Mouse (Mus musculus) inflammation-experienced regulatory T-cells (primary cell): Measurements from ENCODE around the gene Nutf2. TPM values are rescaled to one million over a fixed set of nuclear protein-coding genes. Genes with fewer than 3 reads are reported as not detected.

ENCODE experiments used
- polyA plus RNA-seq, 2 experiments: library from polyadenylated mRNA; unstranded; fragments of 100-300 nt; shearing (Covaris generic); gene quantifications; one replicate each; pipeline ENCODE4 v1.2.1; 2017

Gene Nutf2
- 10 to 100 TPM in 1 of 2 experiments, 1 to 10 TPM in 1; 9.7 to 15.3 TPM for polyA plus RNA-seq

GRCm38 (mm10) chr8:105860143-105860981, at the start of gene Nutf2:
Nutf2 (plus strand) TSS chr8:105860580.

GRCm38 (mm10) chr8:105826861-105827848, 33.2 kb upstream of the Nutf2 start, which contains the start of the genes Ranbp10 and Tsnaxip1:
Ranbp10 (minus strand) TSS chr8:105827350.
Tsnaxip1 (plus strand) TSS chr8:105827731.

GRCm38 (mm10) chr8:105853178-105853577, 7.2 kb upstream of the Nutf2 start, which contains the start of gene Cenpt:
Cenpt (minus strand) TSS chr8:105853278.

DNA sequence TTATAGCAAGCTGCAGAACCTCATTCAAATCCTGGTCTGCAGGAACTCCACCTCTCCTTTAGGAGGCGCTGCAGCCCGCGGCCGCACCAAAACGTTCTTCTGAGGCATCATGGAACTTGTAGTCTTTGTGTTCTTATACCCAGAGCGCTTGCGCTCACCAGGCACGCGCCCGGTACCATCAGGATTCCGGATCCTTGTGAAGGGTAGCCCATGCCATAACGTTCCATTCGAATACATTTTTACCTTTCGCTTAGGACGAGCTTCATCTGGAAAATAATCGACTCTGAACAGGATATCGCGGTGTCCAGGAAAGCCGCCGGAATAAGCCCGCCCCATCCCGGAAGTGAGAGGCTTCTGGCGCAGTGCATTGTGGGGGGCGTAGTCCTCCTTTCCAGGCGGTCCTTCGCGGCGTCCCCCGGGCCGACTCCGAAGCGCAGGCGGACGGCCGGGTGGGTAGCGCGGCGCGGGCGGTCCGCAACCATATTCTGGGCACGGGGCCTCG, 5.6 kb upstream of the Nutf2 start, which contains the start of gene Thap11:
TSS of gene Thap11 (plus strand) at position 418 of the 502 bp plus-strand sequence.

GRCm38 (mm10) chr8:105880754-105881520, 20.6 kb downstream of the Nutf2 start, which contains the start of gene Edc4:
Edc4 (plus strand) TSS chr8:105880881.

DNA sequence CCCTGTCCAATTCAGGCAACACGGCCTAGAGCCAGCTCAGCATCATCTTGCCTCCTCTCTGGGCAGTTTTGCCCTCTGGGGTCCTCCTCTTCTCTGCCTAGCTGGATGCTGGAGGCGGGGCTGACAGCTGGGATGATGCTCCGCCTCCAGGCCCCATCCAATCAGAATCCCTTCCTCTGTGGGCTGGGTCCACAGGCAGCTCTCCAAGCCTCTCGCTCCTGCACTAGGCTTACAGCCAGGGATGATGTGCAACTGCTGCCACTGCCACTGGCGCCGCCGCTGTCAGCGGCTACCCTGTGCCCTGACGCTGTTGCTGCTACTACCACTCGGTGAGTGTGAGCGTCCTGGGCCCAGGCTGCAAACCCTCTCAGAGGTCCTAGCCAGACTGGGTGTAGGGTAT, 33.0 kb downstream of the Nutf2 start, which contains the start of gene Nrn1l:
TSS of gene Nrn1l (plus strand) at position 229 of the 400 bp plus-strand sequence.

DNA sequence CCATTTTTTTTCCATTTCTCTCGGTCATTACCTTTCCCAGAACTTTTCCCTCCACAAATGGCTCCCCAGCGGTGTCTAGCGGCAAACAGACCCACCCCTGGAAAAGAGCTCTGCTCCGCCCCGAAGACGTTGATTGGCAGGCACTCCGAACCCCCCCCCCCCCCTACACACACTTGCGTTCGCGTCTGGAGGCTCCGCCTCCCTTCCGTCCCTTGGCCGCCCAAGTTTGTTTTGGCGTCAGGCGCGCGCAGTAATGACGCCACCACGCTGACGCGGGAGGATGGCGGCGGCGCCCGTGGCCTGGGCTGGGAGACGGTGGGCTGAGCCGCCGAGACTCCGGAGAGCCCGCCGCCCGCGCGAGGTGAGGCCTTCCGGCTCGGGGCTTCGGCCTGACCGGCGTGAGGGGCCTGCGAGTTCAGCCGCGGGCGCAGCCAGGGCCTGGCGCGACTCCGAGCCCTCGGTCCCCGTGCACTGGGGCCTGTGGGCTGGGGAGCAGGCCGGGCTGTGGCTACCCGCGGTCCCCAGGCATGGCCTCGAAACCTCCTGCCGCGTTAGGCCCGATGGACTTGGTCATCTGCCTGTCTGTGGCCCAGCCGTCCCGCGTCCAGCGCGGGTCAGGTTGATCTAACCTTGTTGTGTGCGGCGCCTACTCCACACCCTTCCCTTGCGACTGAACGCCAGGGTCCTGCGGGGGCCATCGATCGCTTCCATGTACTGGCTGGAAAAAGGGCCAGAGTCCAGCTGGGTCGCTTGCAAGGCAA, 40.0 kb downstream of the Nutf2 start, which contains the start of gene Pskh1:
TSS of gene Pskh1 (plus strand) at position 262 of the 761 bp plus-strand sequence.

Other genes starting within 250 kb of the Nutf2 start
- 100 to 1,000 TPM; 182 to 192 TPM for gene Ctcf, start 224.0 kb upstream of the Nutf2 start, polyA plus RNA-seq
- gene Agrp, start 223.2 kb upstream of the Nutf2 start, polyA plus RNA-seq, result 1 to 10 TPM in 1 of 2 experiments, under 1 TPM in 1; 0.44 to 1.4 TPM
- 100 to 1,000 TPM; 122 to 131 TPM for gene Carmil2, start 174.3 kb upstream of the Nutf2 start, polyA plus RNA-seq
- 10 to 100 TPM; 70.3 to 83.0 TPM for gene Acd, start 159.5 kb upstream of the Nutf2 start, polyA plus RNA-seq
- gene Pard6a, start 159.4 kb upstream of the Nutf2 start, polyA plus RNA-seq, result 10 to 100 TPM in 1 of 2 experiments, 1 to 10 TPM in 1; 7.6 to 16.7 TPM
- under 1 TPM in 1 of 2 experiments, not detected in 1; 0.23 TPM for gene 4933405L10Rik, start 152.9 kb upstream of the Nutf2 start, polyA plus RNA-seq
- gene Enkd1, start 152.4 kb upstream of the Nutf2 start, polyA plus RNA-seq, result 1 to 10 TPM; 3.6 to 4.3 TPM
- gene Gfod2, start 101.9 kb upstream of the Nutf2 start, polyA plus RNA-seq, result 1 to 10 TPM; 6.5 to 7.5 TPM
- gene Ranbp10, start 33.2 kb upstream of the Nutf2 start, polyA plus RNA-seq, result 10 to 100 TPM; 19.4 to 27.8 TPM
- gene Tsnaxip1, start 32.8 kb upstream of the Nutf2 start, polyA plus RNA-seq, result 1 to 10 TPM; 1.1 to 1.7 TPM
- gene Cenpt, start 7.3 kb upstream of the Nutf2 start, polyA plus RNA-seq, result 10 to 100 TPM; 15.3 to 15.7 TPM
- gene Thap11, start 5.4 kb upstream of the Nutf2 start, polyA plus RNA-seq, result 10 to 100 TPM; 30.3 to 37.3 TPM
- 10 to 100 TPM; 74.6 to 95.9 TPM for gene Edc4, start 20.3 kb downstream of the Nutf2 start, polyA plus RNA-seq
- gene Nrn1l, start 33.0 kb downstream of the Nutf2 start, polyA plus RNA-seq, result under 1 TPM; 0.86 to 0.94 TPM
- 10 to 100 TPM; 22.7 to 25.5 TPM for gene Pskh1, start 39.9 kb downstream of the Nutf2 start, polyA plus RNA-seq
- gene Ctrl, start 73.3 kb downstream of the Nutf2 start, polyA plus RNA-seq, result 1 to 10 TPM; 1.9 to 3.6 TPM
- gene Psmb10, start 77.9 kb downstream of the Nutf2 start, polyA plus RNA-seq, result 100 to 1,000 TPM; 357 to 426 TPM
- gene Lcat, start 82.8 kb downstream of the Nutf2 start, polyA plus RNA-seq, result under 1 TPM; 0.42 to 0.51 TPM
- 10 to 100 TPM; 12.3 to 15.7 TPM for gene Slc12a4, start 105.5 kb downstream of the Nutf2 start, polyA plus RNA-seq
- not detected for gene Dpep3, start 118.8 kb downstream of the Nutf2 start, polyA plus RNA-seq
- 10 to 100 TPM; 24.2 to 34.3 TPM for gene Dus2, start 130.8 kb downstream of the Nutf2 start, polyA plus RNA-seq
- gene Dpep2nb, start 145.4 kb downstream of the Nutf2 start, polyA plus RNA-seq, result 1 to 10 TPM in 1 of 2 experiments, not detected in 1; 1.2 TPM
- 10 to 100 TPM; 16.5 to 20.6 TPM for gene Ddx28, start 151.3 kb downstream of the Nutf2 start, polyA plus RNA-seq
- gene Nfatc3, start 198.3 kb downstream of the Nutf2 start, polyA plus RNA-seq, result 100 to 1,000 TPM; 125 to 142 TPM